Mouse (Mus musculus) ES-Bruce4 (cell line): ENCODE measurements around the gene Suds3.

Experiments used
- CTCF ChIP-seq: IDR thresholded peaks from one replicate; pipeline ENCODE4 v1.8.1; 2011; ENCODE audit warnings: low read depth, low read length
- EP300 ChIP-seq: IDR thresholded peaks from 2 replicates; pipeline ENCODE4 v1.6.1; 2011; ENCODE audit warnings: low read depth, low read length; ENCODE audit not compliant: insufficient read depth

- TF ChIP-seq CTCF (no peak), EP300 (no peak)
Observed at GRCm38 (mm10) chr5:117137011-117137410, 21.1 kb upstream of the Suds3 start.
